Mouse (Mus musculus): ENCODE data around the gene Mboat7. TPM values are rescaled to one million over a fixed set of nuclear protein-coding genes. Genes with fewer than 3 reads are reported as not detected.
"Not testable (repeated sequence)": the region's sequence is repeated elsewhere in the genome, so short reads cannot be mapped to it uniquely, and the experiment has no call there.

The Mboat7 gene
- polyA plus RNA-seq, 1 experiment = 57.0 TPM

DNA sequence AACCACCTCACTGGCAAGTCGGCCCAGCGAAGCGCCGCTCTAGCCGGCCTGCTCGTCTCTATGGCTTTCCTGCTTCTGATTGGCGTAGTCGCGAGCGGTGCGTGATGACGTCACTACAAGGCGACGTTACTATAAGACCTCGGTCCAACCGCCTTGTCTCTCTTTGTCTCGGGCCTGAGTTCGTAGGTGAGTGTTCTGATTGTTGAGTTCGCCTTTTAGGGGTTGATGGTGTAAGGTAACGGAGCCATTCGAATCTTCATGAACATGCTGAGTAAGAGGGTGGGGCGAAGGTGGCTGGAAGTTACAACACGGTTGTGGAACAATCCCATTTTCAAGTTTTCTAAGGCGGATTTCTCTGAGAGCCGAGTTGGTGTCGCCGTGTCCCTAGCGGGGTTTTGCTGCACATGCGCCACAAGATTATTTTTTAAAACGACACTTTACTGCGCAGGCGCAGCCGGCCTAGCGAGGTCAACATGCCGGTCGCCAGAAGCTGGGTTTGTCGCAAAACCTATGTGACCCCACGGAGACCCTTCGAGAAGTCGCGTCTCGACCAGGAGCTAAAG, 10.6 kb upstream of the Mboat7 start, which contains the start of gene Rps9:
Gene Rps9 (plus strand): TSS at position 115 of the 563 bp plus-strand sequence.
- WGBS = 1% methylated on average over 42 of the region's 42 CpGs
- Histone ChIP-seq H3K4me1 (ENCODE audit: control insufficient read depth, insufficient read depth, insufficient read length) (peaks cover 5% of the 10 kb centered on the region; the same call in 1 of the 2 replicates), H3K4me3 (ENCODE audit: extremely low read depth, insufficient read depth, insufficient read length) (peak within 1 kb of the TSS; percentile 78), H3K36me3 (ENCODE audit: control insufficient read depth, insufficient read depth, low read length) (peaks cover 21% of the 10 kb centered on the region), H3K27me3 (ENCODE audit: control insufficient read depth, insufficient read depth, low read length) (no peaks in the 10 kb centered on the region), H3K27ac (ENCODE audit: insufficient read depth, low read length) (peak within 1 kb of the TSS; percentile 91)
- TF ChIP-seq CTCF (IDR thresholded peaks at IDR 0.05; ENCODE audit: extremely low read depth, insufficient read depth, insufficient read length, insufficient replicate concordance) (no peak), POLR2A (IDR thresholded peaks at IDR 0.05; ENCODE audit: low read depth, low read length) (peak; percentile 99)
- peak; percentile 94 to 96 for DNase-seq (ENCODE audit: low read depth in 1 of 2, low spot score in 2 of 2)

DNA sequence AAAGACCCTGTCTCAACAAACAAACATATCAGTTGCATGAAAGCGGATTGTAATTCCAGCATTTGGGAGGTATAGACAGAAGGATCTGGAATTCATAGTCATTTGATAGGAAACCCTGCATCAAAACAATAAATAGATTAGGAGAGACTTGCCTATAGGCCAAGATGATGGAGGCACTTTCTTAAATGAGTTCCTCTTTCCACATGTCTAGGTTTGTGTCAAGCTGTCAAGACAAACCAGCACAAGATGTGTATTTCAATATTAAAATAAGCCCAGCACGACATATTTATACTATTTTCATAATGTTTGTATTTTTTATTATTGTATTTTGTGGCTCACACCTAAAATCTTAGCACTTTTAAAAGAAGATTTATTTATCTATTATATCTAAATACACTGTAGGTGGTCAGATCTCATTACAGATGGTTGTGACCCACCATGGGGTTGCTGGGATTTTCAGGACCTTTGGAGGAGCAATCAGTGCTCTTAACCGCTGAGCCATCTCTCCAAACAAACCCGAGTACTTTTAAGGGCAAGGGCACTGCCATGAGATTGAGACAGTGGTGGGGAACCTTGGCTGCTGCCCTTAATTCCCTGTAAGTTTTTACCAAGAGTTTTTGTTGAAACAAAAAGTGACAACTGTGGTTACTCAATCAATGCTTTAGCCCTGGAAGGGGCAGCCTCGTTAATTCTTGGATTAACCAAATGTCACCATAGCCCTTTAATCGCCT, 10.0 kb upstream of the Mboat7 start:
- Histone ChIP-seq H3K36me3 (ENCODE audit: control insufficient read depth, insufficient read depth, low read length) (peaks cover 23% of the 10 kb centered on the region), H3K27ac (ENCODE audit: insufficient read depth, low read length) (peak overlapping the region; percentile 46), H3K4me3 (ENCODE audit: extremely low read depth, insufficient read depth, insufficient read length) (no peak overlapping the region), H3K4me1 (ENCODE audit: control insufficient read depth, insufficient read depth, insufficient read length) (peaks cover 5% of the 10 kb centered on the region; the same call in 1 of the 2 replicates), H3K27me3 (ENCODE audit: control insufficient read depth, insufficient read depth, low read length) (no peaks in the 10 kb centered on the region)
- peak in 1 of 2 experiments; percentile 23 for DNase-seq (ENCODE audit: low read depth in 1 of 2, low spot score in 2 of 2)
- TF ChIP-seq POLR2A (IDR thresholded peaks at IDR 0.05; ENCODE audit: low read depth, low read length) = no peak
- WGBS = 17% methylated on average over 6 of the region's 6 CpGs

DNA sequence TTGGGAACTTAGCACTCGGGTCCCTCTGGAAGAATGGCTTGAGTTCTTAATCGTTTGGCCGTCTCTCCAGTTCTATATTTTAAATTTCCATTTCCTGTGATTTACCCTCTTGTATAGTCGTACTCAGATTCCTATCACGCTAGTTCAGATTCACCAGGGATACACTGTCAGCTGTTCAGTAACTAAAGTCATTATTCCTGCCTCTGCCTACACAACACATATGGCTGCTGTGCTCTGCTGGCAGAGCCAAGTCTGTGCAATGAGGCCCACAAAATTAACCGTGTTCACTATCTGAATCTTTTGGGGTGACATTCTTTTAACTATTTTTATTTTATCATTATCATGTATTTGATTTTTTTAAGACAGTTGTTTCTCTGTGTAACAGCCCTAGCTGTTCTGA, 5.1 kb upstream of the Mboat7 start:
- TF ChIP-seq POLR2A (IDR thresholded peaks at IDR 0.05; ENCODE audit: low read depth, low read length) (no peak), CTCF (IDR thresholded peaks at IDR 0.05; ENCODE audit: extremely low read depth, insufficient read depth, insufficient read length, insufficient replicate concordance) (no peak)
- no peak for DNase-seq (ENCODE audit: low read depth in 1 of 2, low spot score in 2 of 2)
- Histone ChIP-seq H3K4me3 (ENCODE audit: extremely low read depth, insufficient read depth, insufficient read length) (no peak overlapping the region), H3K36me3 (ENCODE audit: control insufficient read depth, insufficient read depth, low read length) (peaks cover 11% of the 10 kb centered on the region; the same call in 1 of the 2 replicates), H3K4me1 (ENCODE audit: control insufficient read depth, insufficient read depth, insufficient read length) (peaks cover 1% of the 10 kb centered on the region; the same call in 1 of the 2 replicates), H3K27me3 (ENCODE audit: control insufficient read depth, insufficient read depth, low read length) (no peaks in the 10 kb centered on the region), H3K27ac (ENCODE audit: insufficient read depth, low read length) (no peak overlapping the region)
- 93% methylated on average over 6 of the region's 6 CpGs for WGBS

DNA sequence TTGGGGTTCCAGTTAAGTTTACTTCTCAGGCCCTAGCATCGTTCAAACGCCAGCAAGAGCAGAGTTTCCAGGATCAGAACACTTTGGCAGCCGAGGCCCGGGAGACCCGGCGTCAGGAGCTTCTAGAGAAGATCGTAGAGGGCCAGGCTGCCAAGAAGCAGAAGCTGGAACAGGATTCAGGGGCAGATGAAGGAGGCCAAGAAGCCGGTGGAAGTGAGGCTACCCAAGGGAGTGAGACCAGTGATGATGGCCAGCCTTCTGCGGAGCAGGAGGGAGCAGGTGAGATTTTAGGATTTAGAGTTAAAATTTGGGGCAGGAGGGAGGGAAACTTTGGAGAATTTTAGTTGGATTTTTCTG, 1.6 kb upstream of the Mboat7 start:
- H3K4me1 ChIP-seq (ENCODE audit: control insufficient read depth, insufficient read depth, insufficient read length); DNase-seq (ENCODE audit: low read depth in 1 of 2, low spot score in 2 of 2); H3K27me3 ChIP-seq (ENCODE audit: control insufficient read depth, insufficient read depth, low read length): not testable (repeated sequence)
- 6% methylated on average over 9 of the region's 9 CpGs for WGBS
- Histone ChIP-seq H3K36me3 (ENCODE audit: control insufficient read depth, insufficient read depth, low read length) (peaks cover 11% of the 10 kb centered on the region; the same call in 1 of the 2 replicates), H3K4me3 (ENCODE audit: extremely low read depth, insufficient read depth, insufficient read length) (peak overlapping the region; percentile 72; the same call in 1 of the 2 replicates), H3K27ac (ENCODE audit: insufficient read depth, low read length) (peak overlapping the region; percentile 26)

DNA sequence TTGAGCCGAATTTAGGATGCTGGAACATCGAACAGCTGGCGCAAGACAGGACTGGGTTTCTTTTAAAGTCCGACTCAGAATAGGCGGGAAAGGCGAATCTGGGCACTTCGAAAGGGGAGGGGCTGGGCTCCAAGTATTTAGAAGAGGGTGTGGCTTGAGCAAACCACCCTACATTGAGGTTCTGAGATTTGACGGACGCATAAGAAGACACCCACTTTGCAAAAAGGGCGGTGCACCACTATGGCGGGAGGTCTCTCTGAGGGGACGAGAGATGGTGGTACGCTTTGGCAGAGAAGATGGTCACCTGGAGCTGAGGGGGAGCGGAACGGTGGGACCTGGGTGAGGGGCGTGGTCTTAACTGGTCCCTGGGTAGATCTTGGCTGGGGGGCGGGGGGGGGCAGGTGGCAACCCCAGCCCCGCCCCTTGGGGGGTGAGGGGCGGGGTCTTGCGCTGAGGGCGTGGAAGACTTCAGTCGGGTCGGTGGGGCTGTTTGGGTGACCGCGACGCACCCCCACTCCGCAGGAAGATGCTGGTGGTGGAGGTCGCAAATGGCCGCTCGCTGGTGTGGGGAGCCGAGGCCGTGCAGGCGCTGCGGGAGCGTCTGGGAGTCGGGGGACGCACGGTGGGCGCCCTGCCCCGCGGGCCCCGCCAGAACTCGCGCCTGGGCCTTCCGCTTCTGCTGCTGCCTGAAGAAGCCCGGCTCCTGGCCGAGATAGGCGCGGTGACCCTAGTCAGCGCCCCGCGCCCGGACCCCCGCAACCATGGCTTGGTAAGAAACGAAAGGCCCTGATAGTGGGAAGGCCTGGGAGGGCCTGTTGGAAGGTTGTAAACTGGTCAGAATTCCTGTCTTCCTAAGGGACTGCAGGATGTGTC, 989 bp upstream of the Mboat7 start:
- peaks cover 6% of the 10 kb centered on the region; the same call in 1 of the 2 replicates for H3K4me1 ChIP-seq (ENCODE audit: control insufficient read depth, insufficient read depth, insufficient read length)
- H3K27me3 ChIP-seq (ENCODE audit: control insufficient read depth, insufficient read depth, low read length) = no peaks in the 10 kb centered on the region
- H3K36me3 ChIP-seq (ENCODE audit: control insufficient read depth, insufficient read depth, low read length) = peaks cover 11% of the 10 kb centered on the region; the same call in 1 of the 2 replicates
- WGBS = 2% methylated on average over 53 of the region's 55 CpGs
- peak overlapping the region; percentile 72 for H3K4me3 ChIP-seq (ENCODE audit: extremely low read depth, insufficient read depth, insufficient read length)
- H3K27ac ChIP-seq (ENCODE audit: insufficient read depth, low read length) = peak overlapping the region; percentile 92
- peak; percentile 64 to 83 for DNase-seq (ENCODE audit: low read depth in 1 of 2, low spot score in 2 of 2)
- no peak for TF ChIP-seq POLR2A (IDR thresholded peaks at IDR 0.05; ENCODE audit: low read depth, low read length)
- TF ChIP-seq CTCF (IDR thresholded peaks at IDR 0.05; ENCODE audit: extremely low read depth, insufficient read depth, insufficient read length, insufficient replicate concordance) = no peak

DNA sequence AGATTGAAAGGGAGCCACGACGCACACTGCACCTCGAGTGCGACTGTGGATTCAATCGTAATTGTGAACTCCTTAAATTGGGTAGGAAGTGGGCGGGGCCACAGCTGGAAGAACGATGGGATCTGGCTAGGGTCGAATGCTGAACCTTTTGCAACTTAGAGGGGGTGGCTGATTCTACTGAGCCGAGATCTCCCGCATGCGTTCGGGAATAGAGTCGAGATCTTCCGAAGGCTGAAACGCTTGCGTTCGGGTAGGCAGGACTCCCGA, 419 bp upstream of the Mboat7 start:
- under 1% methylated on average over 18 of the region's 18 CpGs for WGBS
- H3K4me1 ChIP-seq (ENCODE audit: control insufficient read depth, insufficient read depth, insufficient read length) = peaks cover 6% of the 10 kb centered on the region; the same call in 1 of the 2 replicates
- no peaks in the 10 kb centered on the region for H3K27me3 ChIP-seq (ENCODE audit: control insufficient read depth, insufficient read depth, low read length)
- DNase-seq (ENCODE audit: low read depth in 1 of 2, low spot score in 2 of 2) = no peak
- peaks cover 8% of the 10 kb centered on the region; the same call in 1 of the 2 replicates for H3K36me3 ChIP-seq (ENCODE audit: control insufficient read depth, insufficient read depth, low read length)
- peak overlapping the region; percentile 92 for H3K27ac ChIP-seq (ENCODE audit: insufficient read depth, low read length)
- TF ChIP-seq CTCF (IDR thresholded peaks at IDR 0.05; ENCODE audit: extremely low read depth, insufficient read depth, insufficient read length, insufficient replicate concordance) (no peak), POLR2A (IDR thresholded peaks at IDR 0.05; ENCODE audit: low read depth, low read length) (no peak; the same call in 1 of the 2 replicates)
- H3K4me3 ChIP-seq (ENCODE audit: extremely low read depth, insufficient read depth, insufficient read length) = peak overlapping the region; percentile 72

Data from spleen, adult 2 months (tissue).